Mouse (Mus musculus): ENCODE data around the gene Scgn.

The Scgn gene

DNA sequence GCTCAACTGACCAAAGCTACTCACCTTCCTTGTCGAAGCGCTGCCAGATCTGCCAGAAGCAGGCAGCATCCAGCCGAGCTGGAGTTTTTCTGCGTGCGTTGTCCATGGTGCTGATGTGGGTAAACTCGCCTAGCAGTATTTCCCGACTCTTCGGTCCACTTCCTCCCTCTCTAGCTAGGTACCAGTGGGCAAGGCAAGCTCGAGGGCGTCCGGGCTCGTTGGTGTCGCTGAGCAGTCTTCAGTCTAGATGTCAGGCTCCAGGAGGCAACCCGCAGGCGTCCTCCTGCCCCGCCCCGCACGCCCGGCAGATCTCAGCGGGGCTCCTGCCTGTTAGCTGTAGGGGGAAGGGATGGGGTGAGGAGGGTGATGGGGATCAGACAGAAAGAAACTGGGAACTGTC lies at the start of gene Scgn:
Scgn (minus strand) TSS at position 287 of the 400 bp plus-strand sequence.
- peak; percentile 13 for DNase-seq (ENCODE audit: low read depth, low spot score)

DNA sequence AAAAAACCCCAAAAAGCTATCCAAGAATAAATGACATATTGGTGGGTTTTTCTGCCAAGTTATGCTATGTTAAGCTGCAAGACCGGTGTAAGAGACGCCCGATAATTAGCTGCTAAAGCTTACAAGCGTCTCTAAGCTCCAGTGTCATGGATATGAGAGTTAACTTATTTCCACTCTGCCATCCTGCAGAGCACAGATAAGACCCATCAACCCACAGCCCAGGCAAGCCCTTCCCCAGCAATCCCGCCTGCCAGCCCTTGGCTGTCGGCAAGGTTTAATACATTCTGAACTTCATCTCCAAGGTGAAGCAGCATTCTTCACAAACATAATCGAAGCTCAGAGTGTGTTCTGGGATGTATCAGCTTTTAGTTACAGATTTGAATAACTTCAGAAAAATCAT lies 49.2 kb upstream of the Scgn start:
- no peak for DNase-seq (ENCODE audit: low read depth, low spot score)

DNA sequence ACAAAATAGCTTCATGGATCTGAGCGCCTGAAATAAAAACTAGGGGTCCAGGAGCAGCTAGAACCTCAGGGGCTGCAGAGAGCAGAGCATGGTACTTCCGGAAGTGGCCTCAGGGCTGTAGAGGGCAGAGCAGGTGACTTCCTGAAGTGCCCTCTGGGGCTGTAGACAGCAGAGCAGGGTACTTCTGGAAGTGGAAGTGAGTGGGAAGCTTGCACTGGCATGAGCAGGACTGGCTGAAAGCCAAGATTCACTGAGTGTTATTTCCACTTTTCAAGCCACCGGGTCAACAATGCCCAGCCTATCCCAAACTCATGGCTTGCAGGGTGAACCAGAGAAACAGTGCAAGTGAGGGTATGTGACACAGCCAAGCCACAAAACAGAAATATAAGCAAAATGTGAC lies 46.5 kb upstream of the Scgn start:
- no peak for DNase-seq (ENCODE audit: low read depth, low spot score)

DNA sequence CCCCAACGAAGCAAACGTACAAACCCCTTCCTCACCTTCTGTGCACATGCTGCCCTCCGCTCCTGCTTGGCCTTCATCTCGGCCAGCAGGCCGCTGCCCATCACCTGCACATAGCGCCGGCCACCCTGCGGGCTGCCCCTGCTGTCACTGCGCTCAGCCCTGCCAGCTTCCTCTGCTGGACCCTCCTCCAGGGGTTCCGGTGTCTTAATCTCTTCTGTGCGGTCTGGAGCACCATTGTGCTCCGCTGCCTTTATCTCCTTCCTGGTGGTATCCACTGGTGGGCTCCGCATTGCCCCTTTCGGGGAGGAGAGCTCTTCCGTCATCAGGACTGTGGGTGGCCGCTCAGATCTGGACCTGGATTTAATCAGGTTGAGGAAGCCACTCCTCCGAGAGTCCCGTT lies 45.1 kb upstream of the Scgn start:
- no peak for DNase-seq (ENCODE audit: low read depth, low spot score)

DNA sequence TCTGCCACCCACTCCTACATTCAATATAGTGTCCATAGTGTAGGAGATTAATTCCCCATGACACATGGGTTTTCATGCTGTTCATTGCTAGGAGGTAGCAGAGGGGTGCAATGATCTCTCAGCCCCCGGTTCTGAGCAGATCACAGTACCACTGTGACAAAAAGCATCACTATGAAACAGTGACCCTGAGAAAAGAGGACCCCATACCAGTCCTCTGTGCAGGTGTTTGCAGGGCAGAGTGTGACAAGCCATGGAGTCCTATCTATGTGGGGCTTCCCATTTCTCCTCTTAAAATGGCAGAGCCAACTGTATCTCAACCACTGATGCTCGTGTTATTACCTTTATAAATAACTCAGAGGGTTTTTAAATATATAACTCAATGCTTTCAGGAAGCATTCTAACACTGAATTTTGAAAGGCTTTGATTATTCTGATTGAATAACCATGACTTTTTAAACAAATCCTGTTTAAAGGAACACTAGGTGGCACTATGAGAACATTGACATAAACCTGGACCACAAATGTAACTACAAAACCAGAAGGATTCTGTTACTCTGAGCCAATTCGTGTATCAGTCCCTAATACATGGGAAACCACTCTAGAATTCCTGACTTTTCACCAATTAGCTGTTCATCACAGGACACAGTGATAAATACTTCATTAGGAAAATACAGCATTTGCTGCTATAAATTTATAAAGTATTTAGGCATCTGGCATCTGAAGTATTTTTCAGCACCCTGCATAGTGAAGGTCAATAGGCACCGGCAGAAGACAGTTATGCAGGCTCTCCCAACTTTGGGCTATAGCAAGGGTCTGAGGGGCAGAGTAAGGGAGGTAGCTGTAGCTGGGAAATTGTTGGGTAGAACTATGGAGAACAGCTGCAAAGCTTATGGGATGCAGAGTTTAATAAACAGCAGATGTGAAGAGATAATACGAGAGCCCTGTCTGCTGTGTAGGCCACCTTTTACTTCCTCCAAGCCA lies 36.5 kb upstream of the Scgn start:
- DNase-seq (ENCODE audit: low read depth, low spot score), result peak; percentile 27

DNA sequence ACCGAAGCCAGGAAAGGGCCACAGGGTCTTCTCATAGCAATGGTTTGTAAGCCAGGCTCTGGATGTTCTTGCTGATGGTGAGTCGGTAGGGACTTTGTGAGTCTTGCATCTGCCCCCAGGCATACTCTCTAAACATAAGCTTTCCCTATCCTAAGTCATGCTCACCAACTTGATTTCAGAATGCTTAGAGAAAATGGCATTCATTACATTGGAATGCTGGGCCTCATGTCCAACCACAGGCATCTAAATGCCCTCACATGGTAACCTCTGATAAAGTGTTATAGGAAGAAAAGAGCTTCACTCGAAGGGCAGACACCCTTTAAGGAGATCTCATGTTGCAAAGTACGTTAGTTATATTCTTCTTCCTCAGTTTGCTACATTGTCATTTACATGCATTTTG lies 27.5 kb upstream of the Scgn start:
- DNase-seq (ENCODE audit: low read depth, low spot score), result no peak

DNA sequence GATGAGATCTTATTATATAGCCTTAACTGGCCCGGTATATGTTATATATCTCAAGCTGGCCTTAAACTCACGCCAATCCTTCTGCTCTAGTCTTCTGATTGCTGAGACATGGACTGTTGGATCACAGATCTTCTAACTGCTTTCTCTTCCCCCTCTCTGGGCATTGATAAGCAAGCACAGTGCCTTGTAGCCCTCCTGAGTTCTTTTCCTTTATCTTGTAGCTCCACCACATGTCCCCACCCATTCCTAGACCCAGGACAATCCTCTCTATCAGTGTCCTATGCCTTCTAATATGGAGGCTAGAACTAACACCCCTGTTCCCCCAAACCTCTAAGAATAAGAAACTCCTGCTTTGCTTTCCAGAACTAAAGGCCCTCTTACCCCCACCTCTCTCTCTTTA lies 14.5 kb upstream of the Scgn start:
- no peak for DNase-seq (ENCODE audit: low read depth, low spot score)

DNA sequence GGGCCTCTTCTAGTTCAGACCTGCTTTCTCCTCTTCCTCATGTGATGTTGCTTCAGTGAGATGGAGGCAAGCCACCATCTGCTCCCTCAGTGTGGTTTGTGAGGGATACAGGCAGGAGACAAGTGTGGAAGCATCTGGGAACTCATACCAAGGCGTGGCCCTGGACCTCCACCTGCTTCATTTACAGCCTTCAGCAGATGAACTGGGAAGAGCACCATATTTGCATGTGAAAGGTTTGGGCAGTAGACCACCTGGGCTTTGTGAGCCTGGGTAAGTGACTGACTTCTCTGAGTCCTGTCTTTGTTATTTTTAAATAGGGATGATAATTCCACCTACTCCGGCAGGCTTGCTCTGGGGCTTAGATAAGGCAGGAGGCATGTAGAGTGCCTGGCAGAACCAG lies 10.8 kb upstream of the Scgn start:
- no peak for DNase-seq (ENCODE audit: low read depth, low spot score)

DNA sequence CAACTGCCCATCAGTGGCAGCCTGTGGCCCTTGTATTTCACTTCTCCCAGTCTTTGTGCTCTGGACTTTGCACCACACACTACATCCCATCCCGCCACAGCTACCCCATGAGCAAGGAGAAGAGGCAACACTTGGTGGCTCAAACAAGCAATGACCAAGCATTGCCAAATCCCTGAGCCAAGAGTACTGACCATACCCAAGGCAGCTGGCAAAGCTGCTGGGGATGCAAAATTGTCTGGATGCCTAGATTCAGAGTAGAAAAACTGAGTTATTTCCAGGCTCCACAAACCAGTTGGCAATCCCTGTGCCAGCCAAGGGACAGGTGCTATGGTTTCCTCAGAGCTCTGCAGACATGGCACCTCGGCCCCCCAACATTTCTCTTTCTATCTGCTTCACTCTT lies 10.1 kb upstream of the Scgn start:
- no peak for DNase-seq (ENCODE audit: low read depth, low spot score)

DNA sequence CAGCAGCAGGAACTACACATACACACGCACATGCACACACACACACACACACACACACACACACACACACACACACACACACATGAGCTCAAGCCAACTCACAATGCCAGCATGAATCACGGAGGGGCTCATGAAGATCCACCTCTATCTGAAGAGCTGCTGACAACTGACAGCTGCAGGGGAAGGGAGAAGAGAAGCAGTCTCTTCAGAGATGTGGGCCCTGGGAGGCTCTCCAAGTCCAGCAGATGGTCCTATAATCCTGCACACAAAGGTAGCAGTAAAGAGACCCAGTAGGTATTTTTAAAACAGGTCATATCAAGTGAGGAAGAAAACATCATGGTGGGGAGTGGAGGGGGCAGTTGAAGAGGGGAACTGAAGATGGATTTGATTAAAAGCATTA lies 7.8 kb upstream of the Scgn start:
- no peak for DNase-seq (ENCODE audit: low read depth, low spot score)

DNA sequence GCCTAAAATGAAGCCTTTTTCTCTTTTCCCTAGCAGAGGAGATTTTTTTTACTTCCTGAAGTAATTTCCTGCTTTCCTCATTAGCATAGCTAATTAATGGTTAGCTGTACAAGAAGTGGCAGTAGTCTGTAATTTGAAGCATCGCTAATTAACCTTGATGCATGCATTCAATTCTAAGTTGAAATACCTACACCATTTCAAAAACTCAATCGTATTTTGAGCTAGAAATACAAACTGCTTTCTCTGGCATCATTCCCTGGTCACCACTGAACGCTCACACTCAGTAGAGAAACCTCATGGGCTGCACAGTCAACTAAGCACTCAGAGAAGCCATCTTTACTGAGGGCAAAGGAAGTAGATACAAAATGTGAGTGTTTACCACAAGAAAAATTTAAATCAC lies 3.7 kb upstream of the Scgn start:
- no peak for DNase-seq (ENCODE audit: low read depth, low spot score)

DNA sequence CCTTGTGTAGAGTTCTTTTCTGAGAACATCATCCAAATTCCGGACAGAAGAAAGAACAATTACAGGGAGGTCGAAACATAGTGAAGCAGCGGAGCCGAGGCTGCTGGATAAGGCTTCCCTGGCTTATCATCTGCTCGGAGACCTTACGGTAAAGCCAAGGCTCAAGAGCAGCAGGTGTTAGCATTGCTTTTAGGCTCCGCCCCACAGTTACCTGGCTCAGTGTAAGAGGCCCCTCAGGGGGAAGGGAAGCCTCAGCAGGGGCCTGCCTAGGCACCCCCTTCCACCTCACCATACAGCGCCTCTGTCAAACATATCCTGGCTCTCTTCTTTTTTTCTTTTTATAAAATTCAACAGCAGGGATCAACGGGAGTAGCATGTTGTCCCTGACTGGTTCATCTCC lies 3.0 kb upstream of the Scgn start:
- DNase-seq (ENCODE audit: low read depth, low spot score), result no peak

DNA sequence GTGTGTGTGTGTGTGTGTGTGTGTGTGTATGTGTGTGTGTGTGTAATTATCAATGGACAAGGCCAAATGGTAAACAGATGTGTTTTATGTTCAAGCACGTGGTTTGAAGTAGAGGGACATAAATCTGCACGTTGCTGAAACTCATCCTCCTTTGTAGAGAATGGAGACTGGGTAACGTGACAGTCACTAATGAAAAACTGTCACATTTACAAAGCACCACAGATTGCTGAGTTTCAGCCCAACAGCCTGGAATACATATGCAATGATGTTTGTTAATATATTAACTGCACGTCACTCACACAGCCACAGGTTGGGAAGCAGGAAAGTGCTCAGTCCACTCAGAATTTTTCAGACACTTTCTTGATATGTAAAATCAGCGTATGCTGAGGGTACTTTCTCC lies 563 bp downstream of the Scgn start:
- DNase-seq (ENCODE audit: low read depth, low spot score), result no peak

DNA sequence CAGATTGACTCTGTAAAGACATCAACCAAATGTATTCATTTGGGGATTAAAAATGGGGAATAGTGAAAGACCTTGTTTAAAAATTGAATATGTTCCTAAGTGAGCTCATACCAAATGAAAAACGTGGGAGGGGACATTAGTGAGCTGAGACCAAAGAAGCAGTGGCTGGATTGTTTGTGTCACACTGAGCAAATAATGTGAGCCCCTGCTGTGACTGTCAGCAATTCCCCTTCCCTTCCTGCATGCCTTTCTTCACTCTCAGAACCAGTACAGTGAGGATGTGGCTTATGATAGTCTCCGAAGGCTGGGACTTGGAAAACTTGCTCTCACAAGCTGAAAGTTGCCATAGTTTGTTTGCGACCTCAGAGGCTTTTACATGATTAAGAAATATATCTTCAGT lies 5.9 kb downstream of the Scgn start:
- no peak for DNase-seq (ENCODE audit: low read depth, low spot score)

DNA sequence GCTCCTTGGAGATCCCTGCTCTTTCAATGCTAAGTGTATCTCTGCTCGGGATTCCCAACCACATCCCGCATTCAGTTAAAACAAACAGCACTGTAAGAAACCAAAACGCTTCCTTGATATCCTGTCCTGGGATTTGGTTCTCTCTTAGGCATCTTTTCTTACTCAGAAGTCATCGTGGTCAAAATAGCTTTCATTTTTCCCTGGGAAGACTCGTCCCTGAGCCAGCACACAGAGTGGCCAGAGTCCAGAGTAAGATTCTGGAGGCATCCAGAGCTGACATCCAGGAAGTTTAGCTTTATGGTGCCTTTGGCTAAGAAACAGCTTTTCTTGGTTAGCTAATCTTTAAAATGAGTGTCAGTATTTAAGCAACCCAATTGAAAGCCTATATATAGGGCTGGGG lies 18.7 kb downstream of the Scgn start:
- DNase-seq (ENCODE audit: low read depth, low spot score), result no peak

DNA sequence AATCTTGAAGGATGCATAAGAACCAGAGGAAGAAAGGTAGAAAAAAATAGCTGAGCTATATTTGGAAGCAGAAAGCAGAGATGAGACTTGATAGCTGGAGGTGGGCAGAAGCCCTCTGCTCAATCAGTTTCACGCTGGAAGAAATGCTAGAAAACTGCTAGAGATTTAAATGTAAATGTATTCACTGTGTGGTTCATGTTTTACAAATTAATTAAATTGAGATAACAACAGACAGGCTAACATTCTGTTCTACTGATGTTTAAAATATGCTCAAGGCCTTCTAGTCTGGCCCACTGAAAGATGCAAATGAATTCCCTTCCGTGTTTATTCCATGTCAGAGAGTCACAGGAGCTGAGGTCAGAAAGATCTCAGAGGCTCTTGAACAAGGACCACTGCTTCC lies 19.1 kb downstream of the Scgn start:
- no peak for DNase-seq (ENCODE audit: low read depth, low spot score)

DNA sequence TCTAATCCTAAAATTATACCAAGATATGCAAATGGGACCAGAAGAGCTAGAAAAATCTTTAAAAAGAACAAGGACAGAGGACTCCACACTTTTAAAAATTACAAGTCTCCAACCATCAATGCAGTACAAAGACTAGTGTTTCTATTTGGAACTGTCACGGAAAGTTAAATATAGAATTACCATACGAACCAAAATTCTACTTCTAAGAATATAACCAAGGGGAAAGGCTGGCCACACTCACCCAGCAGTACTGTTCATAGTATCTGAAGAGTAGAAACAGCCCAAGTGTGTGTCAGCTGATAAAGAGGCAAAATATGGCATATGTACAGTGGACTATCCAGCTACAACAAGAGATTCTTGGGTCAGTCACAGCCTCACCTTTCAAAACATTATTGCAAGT lies 26.1 kb downstream of the Scgn start:
- DNase-seq (ENCODE audit: low read depth, low spot score), result no peak

DNA sequence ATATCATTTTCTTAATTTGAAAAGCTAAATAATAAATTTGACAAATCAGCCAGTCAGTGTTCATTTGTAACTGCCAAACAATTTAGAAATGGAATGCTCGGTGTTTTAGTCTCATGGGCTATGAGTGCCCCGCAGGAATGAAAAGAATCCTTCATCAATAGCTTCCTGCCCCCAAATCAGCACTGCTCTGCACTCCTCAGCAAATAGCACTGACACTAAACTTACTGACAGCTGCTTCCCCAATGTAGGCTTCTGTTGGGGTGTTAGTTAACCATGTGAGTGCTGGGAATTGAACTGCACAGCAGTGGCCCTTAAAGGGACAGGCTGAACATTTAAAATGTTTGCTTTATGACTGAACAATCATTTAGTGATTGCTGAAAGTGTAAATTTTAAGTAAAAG lies 31.2 kb downstream of the Scgn start:
- no peak for DNase-seq (ENCODE audit: low read depth, low spot score)

DNA sequence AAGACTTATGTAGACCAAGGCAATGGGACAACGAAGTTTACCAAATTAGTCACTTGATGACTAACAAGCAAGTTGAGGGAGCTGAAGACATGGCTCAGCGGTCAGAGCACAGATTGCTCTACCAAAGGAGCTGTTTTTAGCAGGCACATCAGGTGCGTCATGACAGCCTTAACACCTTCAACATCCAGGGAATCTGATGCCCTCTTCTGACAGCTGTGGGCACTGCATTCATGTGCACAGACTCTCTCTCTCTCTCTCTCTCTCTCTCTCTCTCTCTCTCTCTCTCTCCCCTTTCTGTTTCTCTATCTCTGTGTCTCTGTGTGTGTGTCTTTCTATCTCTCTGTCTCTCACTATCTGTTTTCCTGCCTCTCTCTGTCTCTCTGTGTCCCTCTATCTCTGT lies 40.1 kb downstream of the Scgn start:
- DNase-seq (ENCODE audit: low read depth, low spot score), result no peak

DNA sequence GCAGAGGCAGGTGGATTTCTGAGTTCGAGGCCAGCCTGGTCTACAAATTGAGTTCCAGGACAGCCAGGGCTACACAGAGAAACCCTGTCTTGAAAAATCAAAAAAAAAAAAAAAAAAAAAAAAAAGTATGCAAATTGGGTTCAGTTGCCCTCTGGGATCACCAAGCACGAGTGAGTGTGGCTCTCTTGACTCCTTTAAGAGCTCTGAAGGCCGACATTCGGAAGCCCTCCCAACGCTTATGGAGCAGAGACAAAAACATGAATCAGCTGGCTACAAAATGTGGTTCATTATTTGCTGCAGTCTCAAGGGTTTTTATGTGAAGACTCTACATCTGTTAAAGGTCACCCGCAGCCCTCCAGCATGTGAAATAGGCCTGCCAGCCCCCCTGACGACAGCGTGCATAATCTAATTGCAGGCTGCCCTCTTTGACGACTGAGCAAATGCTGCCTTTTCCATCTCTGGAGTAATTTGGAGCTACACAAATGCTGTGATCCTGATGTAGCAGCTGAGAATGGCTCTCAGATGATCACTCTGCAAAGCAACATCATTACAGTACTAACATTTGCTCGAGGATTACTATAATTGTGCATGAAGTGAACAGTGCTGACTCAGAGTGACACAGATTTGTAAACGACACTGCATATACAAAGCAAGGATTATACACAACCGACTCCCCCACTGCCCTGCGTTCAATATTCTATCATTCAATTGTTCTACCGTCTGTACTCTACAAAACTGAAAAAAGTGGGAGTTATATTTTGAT lies 41.3 kb downstream of the Scgn start:
- no peak for DNase-seq (ENCODE audit: low read depth, low spot score)

DNA sequence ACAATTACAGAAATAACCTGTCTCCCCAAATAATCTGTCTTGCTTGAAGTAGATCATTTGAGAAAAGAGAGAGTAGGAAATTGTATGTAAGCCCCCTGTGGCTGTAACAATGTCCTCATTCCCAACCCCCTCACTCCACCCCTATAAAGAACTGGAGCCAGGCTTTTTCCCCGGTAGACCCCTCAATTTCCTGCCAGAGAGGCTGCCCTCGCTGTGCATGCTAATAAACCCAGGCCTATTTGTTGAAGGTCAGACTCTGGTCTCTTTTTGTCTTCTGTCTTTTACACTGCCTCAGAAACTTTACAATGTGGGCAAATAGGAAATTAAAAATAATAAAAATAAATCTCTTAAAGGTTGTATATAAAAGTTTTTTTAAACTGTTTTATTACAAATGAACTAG lies 44.8 kb downstream of the Scgn start:
- DNase-seq (ENCODE audit: low read depth, low spot score), result no peak

DNA sequence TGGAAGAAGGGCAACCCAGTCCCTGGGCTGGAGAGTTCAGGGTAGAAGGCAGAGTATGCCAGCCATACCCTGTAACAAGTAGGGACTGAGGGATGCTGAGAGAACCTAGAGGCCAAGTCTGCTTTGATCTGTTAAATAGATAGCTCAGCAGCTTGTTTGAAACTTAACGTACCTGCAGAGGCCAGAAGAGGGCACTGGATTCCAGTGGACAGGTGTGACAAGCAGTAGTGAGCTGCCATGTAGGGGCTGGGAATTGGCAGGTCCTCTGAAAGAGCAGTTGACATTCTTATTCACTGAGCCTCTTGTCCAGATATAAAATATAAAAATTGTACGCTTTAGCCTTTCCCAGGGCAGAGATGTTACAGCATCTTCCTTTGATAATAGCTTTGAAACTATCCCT lies 48.2 kb downstream of the Scgn start:
- no peak for DNase-seq (ENCODE audit: low read depth, low spot score)

DNA sequence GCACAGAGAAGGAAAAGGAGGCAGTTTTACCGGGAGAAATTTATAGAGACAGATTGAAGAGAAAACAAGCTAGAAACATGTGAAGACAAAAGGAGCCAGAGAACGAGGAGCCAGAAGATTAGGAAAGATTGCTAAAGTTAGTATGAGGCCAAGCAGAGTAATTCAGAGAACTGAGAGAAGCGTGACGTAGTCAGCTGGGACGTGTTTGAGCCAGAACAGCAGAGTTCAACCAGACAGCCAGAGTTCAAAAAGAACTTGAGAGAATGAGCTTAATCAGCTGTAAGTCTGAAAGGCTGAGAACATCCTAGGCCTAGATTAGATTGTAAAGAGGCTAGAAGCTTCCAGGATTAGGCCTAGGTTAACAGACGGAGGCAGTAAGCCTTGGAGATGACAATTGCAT lies 50.7 kb downstream of the Scgn start:
- no peak for DNase-seq (ENCODE audit: low read depth, low spot score)
